Mouse (Mus musculus): ENCODE results near the gene Abca1. TPM values are rescaled to one million over a fixed set of nuclear protein-coding genes. Genes with fewer than 3 reads are reported as not detected.

Abca1 gene
- total and polyA plus RNA-seq, 2 experiments, result 21.0 to 65.4 TPM

GRCm38 (mm10) chr4:53086636-53087035, 73.1 kb downstream of the Abca1 start:
- Histone ChIP-seq H3K36me3 (ENCODE audit: control insufficient read depth, insufficient read depth, low read length) (peaks cover 86% of the 10 kb centered on the region), H3K4me3 (ENCODE audit: insufficient read depth, low read depth, low read length) (no peak overlapping the region), H3K79me2 (ENCODE audit: control insufficient read depth, insufficient read depth, low read length) (0 out of 2 replicates have a peak, but pooled peaks cover 3% of the 10 kb centered on the region), H3K27ac (replicated peaks; ENCODE audit: insufficient read depth, low read depth, low read length) (no peak overlapping the region), H3K27me3 (ENCODE audit: control insufficient read depth, insufficient read depth, low read length) (no peaks in the 10 kb centered on the region), H3K4me1 (ENCODE audit: control insufficient read depth, insufficient read depth, low read length) (peaks cover 2% of the 10 kb centered on the region; the same call in 1 of the 2 replicates), H3K9ac (ENCODE audit: low read depth, low read length) (no peak overlapping the region)
- 42% methylated on average over 2 of the region's 2 CpGs for WGBS
- no peak for TF ChIP-seq POLR2A (IDR thresholded peaks at IDR 0.05; ENCODE audit: extremely low read depth, insufficient read depth, low read length)
- no peak for TF ChIP-seq CTCF (IDR thresholded peaks at IDR 0.05; ENCODE audit: low read depth, low read length)
- DNase-seq (ENCODE audit: extremely low read depth, low read depth, low spot score), result no peak

- H3K79me2 ChIP-seq (ENCODE audit: control insufficient read depth, insufficient read depth, low read length), result 0 out of 2 replicates have a peak, but pooled peaks cover 3% of the 10 kb centered on the region
- no peak for DNase-seq (ENCODE audit: extremely low read depth, low read depth, low spot score)
- H3K27me3 ChIP-seq (ENCODE audit: control insufficient read depth, insufficient read depth, low read length), result no peaks in the 10 kb centered on the region
- H3K4me1 ChIP-seq (ENCODE audit: control insufficient read depth, insufficient read depth, low read length), result peaks cover 3% of the 10 kb centered on the region
- 74% methylated on average over 4 of the region's 4 CpGs for WGBS
- H3K4me3 ChIP-seq (ENCODE audit: insufficient read depth, low read depth, low read length), result no peak overlapping the region
- H3K27ac ChIP-seq (replicated peaks; ENCODE audit: insufficient read depth, low read depth, low read length), result no peak overlapping the region
- H3K9ac ChIP-seq (ENCODE audit: low read depth, low read length), result no peak overlapping the region
- peaks cover 86% of the 10 kb centered on the region for H3K36me3 ChIP-seq (ENCODE audit: control insufficient read depth, insufficient read depth, low read length)
- no peak for TF ChIP-seq POLR2A (IDR thresholded peaks at IDR 0.05; ENCODE audit: extremely low read depth, insufficient read depth, low read length)
- no peak for TF ChIP-seq CTCF (IDR thresholded peaks at IDR 0.05; ENCODE audit: low read depth, low read length)
Observed at GRCm38 (mm10) chr4:53085634-53086033, 74.1 kb downstream of the Abca1 start.

GRCm38 (mm10) chr4:53083071-53083470, 76.6 kb downstream of the Abca1 start:
- Histone ChIP-seq H3K79me2 (ENCODE audit: control insufficient read depth, insufficient read depth, low read length) (peaks cover 3% of the 10 kb centered on the region; the same call in 1 of the 2 replicates), H3K9ac (ENCODE audit: low read depth, low read length) (no peak overlapping the region), H3K27me3 (ENCODE audit: control insufficient read depth, insufficient read depth, low read length) (no peaks in the 10 kb centered on the region), H3K4me1 (ENCODE audit: control insufficient read depth, insufficient read depth, low read length) (peaks cover 5% of the 10 kb centered on the region), H3K4me3 (ENCODE audit: insufficient read depth, low read depth, low read length) (no peak overlapping the region), H3K36me3 (ENCODE audit: control insufficient read depth, insufficient read depth, low read length) (peaks cover 85% of the 10 kb centered on the region), H3K27ac (replicated peaks; ENCODE audit: insufficient read depth, low read depth, low read length) (no peak overlapping the region)
- TF ChIP-seq POLR2A (IDR thresholded peaks at IDR 0.05; ENCODE audit: extremely low read depth, insufficient read depth, low read length) (no peak), CTCF (IDR thresholded peaks at IDR 0.05; ENCODE audit: low read depth, low read length) (no peak)
- 89% methylated on average over 2 of the region's 2 CpGs for WGBS
- no peak for DNase-seq (ENCODE audit: extremely low read depth, low read depth, low spot score)

GRCm38 (mm10) chr4:53082451-53082850, 77.2 kb downstream of the Abca1 start:
- Histone ChIP-seq H3K27ac (replicated peaks; ENCODE audit: insufficient read depth, low read depth, low read length) (no peak overlapping the region; the same call in 1 of the 2 replicates), H3K79me2 (ENCODE audit: control insufficient read depth, insufficient read depth, low read length) (peaks cover 3% of the 10 kb centered on the region; the same call in 1 of the 2 replicates), H3K4me3 (ENCODE audit: insufficient read depth, low read depth, low read length) (no peak overlapping the region), H3K36me3 (ENCODE audit: control insufficient read depth, insufficient read depth, low read length) (peaks cover 89% of the 10 kb centered on the region), H3K27me3 (ENCODE audit: control insufficient read depth, insufficient read depth, low read length) (no peaks in the 10 kb centered on the region), H3K4me1 (ENCODE audit: control insufficient read depth, insufficient read depth, low read length) (peaks cover 5% of the 10 kb centered on the region), H3K9ac (ENCODE audit: low read depth, low read length) (no peak overlapping the region)
- DNase-seq (ENCODE audit: extremely low read depth, low read depth, low spot score), result peak; percentile 67
- WGBS, result 23% methylated on average over 7 of the region's 7 CpGs
- TF ChIP-seq CTCF (IDR thresholded peaks at IDR 0.05; ENCODE audit: low read depth, low read length) (no peak), POLR2A (IDR thresholded peaks at IDR 0.05; ENCODE audit: extremely low read depth, insufficient read depth, low read length) (no peak)

GRCm38 (mm10) chr4:53081851-53082250, 77.8 kb downstream of the Abca1 start:
- Histone ChIP-seq H3K9ac (ENCODE audit: low read depth, low read length) (no peak overlapping the region), H3K79me2 (ENCODE audit: control insufficient read depth, insufficient read depth, low read length) (peaks cover 3% of the 10 kb centered on the region; the same call in 1 of the 2 replicates), H3K36me3 (ENCODE audit: control insufficient read depth, insufficient read depth, low read length) (peaks cover 90% of the 10 kb centered on the region), H3K27ac (replicated peaks; ENCODE audit: insufficient read depth, low read depth, low read length) (no peak overlapping the region), H3K4me1 (ENCODE audit: control insufficient read depth, insufficient read depth, low read length) (peaks cover 5% of the 10 kb centered on the region), H3K27me3 (ENCODE audit: control insufficient read depth, insufficient read depth, low read length) (no peaks in the 10 kb centered on the region), H3K4me3 (ENCODE audit: insufficient read depth, low read depth, low read length) (no peak overlapping the region)
- no peak for DNase-seq (ENCODE audit: extremely low read depth, low read depth, low spot score)
- WGBS, result 56% methylated on average over 11 of the region's 11 CpGs
- no peak for TF ChIP-seq POLR2A (IDR thresholded peaks at IDR 0.05; ENCODE audit: extremely low read depth, insufficient read depth, low read length)
- no peak for TF ChIP-seq CTCF (IDR thresholded peaks at IDR 0.05; ENCODE audit: low read depth, low read length)

GRCm38 (mm10) chr4:53080290-53080689, 79.4 kb downstream of the Abca1 start:
- H3K36me3 ChIP-seq (ENCODE audit: control insufficient read depth, insufficient read depth, low read length), result peaks cover 93% of the 10 kb centered on the region
- no peaks in the 10 kb centered on the region for H3K27me3 ChIP-seq (ENCODE audit: control insufficient read depth, insufficient read depth, low read length)
- 24% methylated on average over 3 of the region's 3 CpGs for WGBS
- peaks cover 5% of the 10 kb centered on the region for H3K4me1 ChIP-seq (ENCODE audit: control insufficient read depth, insufficient read depth, low read length)
- H3K4me3 ChIP-seq (ENCODE audit: insufficient read depth, low read depth, low read length), result no peak overlapping the region
- H3K9ac ChIP-seq (ENCODE audit: low read depth, low read length), result no peak overlapping the region
- H3K79me2 ChIP-seq (ENCODE audit: control insufficient read depth, insufficient read depth, low read length), result peaks cover 3% of the 10 kb centered on the region; the same call in 1 of the 2 replicates
- no peak overlapping the region for H3K27ac ChIP-seq (replicated peaks; ENCODE audit: insufficient read depth, low read depth, low read length)
- TF ChIP-seq POLR2A (IDR thresholded peaks at IDR 0.05; ENCODE audit: extremely low read depth, insufficient read depth, low read length), result no peak
- TF ChIP-seq CTCF (IDR thresholded peaks at IDR 0.05; ENCODE audit: low read depth, low read length), result no peak
- DNase-seq (ENCODE audit: extremely low read depth, low read depth, low spot score), result peak; percentile 96
